Mouse (Mus musculus): Measurements from ENCODE around the gene Klhl31.

The Klhl31 gene

GRCm38 (mm10) chr9:77707433-77708139 is 71.3 kb downstream of the Klhl31 start:
- no peak for DNase-seq

- DNase-seq: no peak
Measured at GRCm38 (mm10) chr9:77708950-77709349, 72.7 kb downstream of the Klhl31 start.

Data from cerebellum, adult 11 months (tissue).